Mouse (Mus musculus) T-helper 17 cell (primary cell): Measurements from ENCODE around the gene Ntn5.

Experiments used
- in situ Hi-C, 2 experiments: fragments of 300-600 bp; cut with MboI, MseI; formaldehyde crosslinking; loops; 1 replicate in 1 of 2; 2 replicates in 1 of 2; pipeline ENCODE4 v1.15.1; 2025; ENCODE audit warnings: high pct_unique_total_duplicates in 2 of 2

Ntn5 gene

GRCm38 (mm10) chr7:45723301-45723700 is 39.5 kb downstream of the Ntn5 start:
- in situ Hi-C loops, result loop anchor here in 1 of 2 experiments (5.0 kb wide), 1 partner anchor 871 kb away; no protein-coding TSS in a partner anchor

GRCm38 (mm10) chr7:45723781-45724180 is 40.0 kb downstream of the Ntn5 start:
- in situ Hi-C loops, result loop anchor here in 1 of 2 experiments (5.0 kb wide), 1 partner anchor 871 kb away; no protein-coding TSS in a partner anchor

- in situ Hi-C loops, result no loop called here
These were observed 41.3 kb downstream of the Ntn5 start for GRCm38 (mm10) chr7:45725151-45725550.

GRCm38 (mm10) chr7:45725713-45726112 is 41.9 kb downstream of the Ntn5 start, which contains the start of gene Spaca4:
TSS of gene Spaca4 (minus strand) at chr7:45725813.
- in situ Hi-C loops, result no loop called here

GRCm38 (mm10) chr7:45726419-45726818 is 42.6 kb downstream of the Ntn5 start:
- in situ Hi-C loops, result no loop called here

GRCm38 (mm10) chr7:45727625-45728024 is 43.8 kb downstream of the Ntn5 start:
- in situ Hi-C loops, result no loop called here

- in situ Hi-C loops, result loop anchor here (5.0 to 10.0 kb wide), 4 partner anchors 71 to 301 kb away; partner anchors contain the start of genes Abcc6 (in 1 of the 2) and Nomo1 (in 1 of the 2)
These were observed 47.1 kb downstream of the Ntn5 start for GRCm38 (mm10) chr7:45730727-45731431.

GRCm38 (mm10) chr7:45733477-45733876 is 49.7 kb downstream of the Ntn5 start:
- in situ Hi-C loops, result loop anchor here (5.0 to 10.0 kb wide), 4 partner anchors 69 to 299 kb away; partner anchors contain the start of genes Abcc6 (in 1 of the 2) and Nomo1 (in 1 of the 2)

GRCm38 (mm10) chr7:45739162-45739763 is 55.4 kb downstream of the Ntn5 start:
- in situ Hi-C loops, result loop anchor here (10.0 kb wide), 1 partner anchor 196 kb away; no protein-coding TSS in a partner anchor

- in situ Hi-C loops, result loop anchor here (10.0 kb wide), 1 partner anchor 195 kb away; no protein-coding TSS in a partner anchor
These were observed 56.0 kb downstream of the Ntn5 start for GRCm38 (mm10) chr7:45739820-45740219.

GRCm38 (mm10) chr7:45741308-45741707 is 57.5 kb downstream of the Ntn5 start:
- in situ Hi-C loops, result no loop called here

- in situ Hi-C loops, result no loop called here
These were observed 58.0 kb downstream of the Ntn5 start for GRCm38 (mm10) chr7:45741777-45742176.

- in situ Hi-C loops, result no loop called here
These were observed 58.5 kb downstream of the Ntn5 start for GRCm38 (mm10) chr7:45742338-45742737.
